Mouse (Mus musculus): Measurements from ENCODE around the gene Syngr3. TPM values are rescaled to one million over a fixed set of nuclear protein-coding genes. Genes with fewer than 3 reads are reported as not detected.
A peak's percentile ranks its signal among the peaks of the same experiment; 100 is the strongest.

The Syngr3 gene
- polyA plus RNA-seq, 2 experiments: 3.0 to 3.1 TPM

DNA sequence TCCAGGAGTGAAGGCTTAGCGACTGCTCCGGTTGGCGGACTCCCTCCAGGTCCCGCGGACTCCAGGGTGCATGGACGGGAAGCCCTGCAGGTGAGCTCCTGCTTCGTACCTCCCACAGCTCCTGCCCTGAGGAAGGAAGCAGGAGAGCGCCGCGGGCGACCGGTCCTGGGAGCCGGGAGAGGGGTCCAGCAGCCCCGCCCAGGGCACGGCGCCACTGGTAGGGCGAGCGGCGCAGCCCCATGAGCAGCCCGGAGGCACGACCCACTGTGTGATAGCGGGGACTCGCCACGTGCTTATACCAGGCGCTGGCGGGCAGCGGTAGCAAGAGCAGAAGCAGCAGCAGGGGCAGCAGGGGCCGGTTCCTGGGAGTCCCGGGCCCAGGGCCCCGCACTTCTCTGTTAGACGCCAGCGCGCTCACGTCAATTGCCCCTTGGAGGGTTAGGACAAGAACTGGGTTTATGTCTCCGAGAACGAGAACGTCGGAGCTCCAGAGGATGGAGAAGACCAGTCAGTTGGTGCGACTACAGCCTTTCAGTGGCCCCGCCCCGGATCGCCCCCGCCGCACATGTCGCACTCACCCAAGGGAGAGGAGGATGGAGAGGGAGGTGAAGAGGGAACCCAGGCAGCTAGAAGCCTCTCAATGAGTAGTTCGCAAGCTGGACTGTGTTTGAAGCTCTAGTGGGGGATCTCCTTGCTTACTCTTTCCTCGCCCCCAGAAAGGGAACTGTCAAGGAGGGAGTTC, 31.6 kb downstream of the Syngr3 start, which contains the start of gene Npw:
TSS of gene Npw (minus strand) at position 441 of the 742 bp plus-strand sequence.
- ATAC-seq (ENCODE audit: low FRiP score, low read depth) (no peak), DNase-seq (ENCODE audit: low spot score) (no peak)
- peaks cover 11% of the 10 kb centered on the region; the same call in 1 of the 2 replicates for H3K4me1 ChIP-seq (ENCODE audit: control insufficient read depth, insufficient read depth, low read length)

DNA sequence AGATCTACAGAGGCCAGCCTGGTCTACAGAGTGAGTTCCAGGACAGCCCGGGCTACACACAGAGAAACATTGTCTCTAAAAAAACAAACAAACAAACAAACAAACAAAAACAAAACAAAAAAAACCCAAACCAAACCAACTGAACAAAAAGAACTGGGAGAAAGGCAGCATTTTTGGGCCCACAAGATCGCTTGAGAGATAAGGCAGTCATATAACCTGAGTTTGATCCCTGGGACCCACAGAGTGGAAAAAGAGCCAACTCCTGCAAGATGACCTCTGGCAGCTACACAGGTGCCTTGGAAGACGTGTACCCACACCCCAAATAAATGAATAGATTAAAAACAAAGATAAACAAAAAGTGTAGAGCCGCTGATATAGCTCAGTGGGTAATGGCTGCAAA, 34.8 kb downstream of the Syngr3 start:
- whole genome bisulfite sequencing: 74% methylated on average over 4 of the region's 4 CpGs
- Histone ChIP-seq H3K9me3 (ENCODE audit: control insufficient read depth, low read length) (no peaks in the 10 kb centered on the region), H3K9ac (ENCODE audit: low read depth, low read length, severe bottlenecking) (no peak overlapping the region), H3K36me3 (ENCODE audit: control insufficient read depth, insufficient read depth, low read length) (no peaks in the 10 kb centered on the region), H3K27me3 (ENCODE audit: control insufficient read depth, insufficient read depth, low read length) (peaks cover 23% of the 10 kb centered on the region), H3K4me3 (replicated peaks; ENCODE audit: low read length) (no peak overlapping the region), H3K27ac (replicated peaks; ENCODE audit: low read depth, low read length) (no peak overlapping the region), H3K4me2 (replicated peaks; ENCODE audit: low read depth, low read length, severe bottlenecking) (no peak overlapping the region), H3K4me1 (ENCODE audit: control insufficient read depth, insufficient read depth, low read length) (peaks cover 15% of the 10 kb centered on the region)
- no peak for DNase-seq (ENCODE audit: low spot score)
- no peak for ATAC-seq (ENCODE audit: low FRiP score, low read depth)
- no peak for TF ChIP-seq POLR2A (IDR thresholded peaks at IDR 0.05; ENCODE audit: borderline replicate concordance, extremely low read depth, insufficient read depth, insufficient read length)

More for the DNA sequence above, 31.6 kb downstream of the Syngr3 start, which contains the start of gene Npw:
- Histone ChIP-seq H3K27me3 (ENCODE audit: control insufficient read depth, insufficient read depth, low read length) (peaks cover 23% of the 10 kb centered on the region), H3K27ac (replicated peaks; ENCODE audit: low read depth, low read length) (no peak within 1 kb of the TSS), H3K9ac (ENCODE audit: low read depth, low read length, severe bottlenecking) (peak within 1 kb of the TSS; percentile 67), H3K9me3 (ENCODE audit: control insufficient read depth, low read length) (no peaks in the 10 kb centered on the region), H3K4me3 (replicated peaks; ENCODE audit: low read length) (peak within 1 kb of the TSS; percentile 43), H3K36me3 (ENCODE audit: control insufficient read depth, insufficient read depth, low read length) (no peaks in the 10 kb centered on the region), H3K4me2 (replicated peaks; ENCODE audit: low read depth, low read length, severe bottlenecking) (peak within 1 kb of the TSS; percentile 88)
- TF ChIP-seq POLR2A (IDR thresholded peaks at IDR 0.05; ENCODE audit: borderline replicate concordance, extremely low read depth, insufficient read depth, insufficient read length): no peak
- WGBS: 1% methylated on average over 46 of the region's 47 CpGs

DNA sequence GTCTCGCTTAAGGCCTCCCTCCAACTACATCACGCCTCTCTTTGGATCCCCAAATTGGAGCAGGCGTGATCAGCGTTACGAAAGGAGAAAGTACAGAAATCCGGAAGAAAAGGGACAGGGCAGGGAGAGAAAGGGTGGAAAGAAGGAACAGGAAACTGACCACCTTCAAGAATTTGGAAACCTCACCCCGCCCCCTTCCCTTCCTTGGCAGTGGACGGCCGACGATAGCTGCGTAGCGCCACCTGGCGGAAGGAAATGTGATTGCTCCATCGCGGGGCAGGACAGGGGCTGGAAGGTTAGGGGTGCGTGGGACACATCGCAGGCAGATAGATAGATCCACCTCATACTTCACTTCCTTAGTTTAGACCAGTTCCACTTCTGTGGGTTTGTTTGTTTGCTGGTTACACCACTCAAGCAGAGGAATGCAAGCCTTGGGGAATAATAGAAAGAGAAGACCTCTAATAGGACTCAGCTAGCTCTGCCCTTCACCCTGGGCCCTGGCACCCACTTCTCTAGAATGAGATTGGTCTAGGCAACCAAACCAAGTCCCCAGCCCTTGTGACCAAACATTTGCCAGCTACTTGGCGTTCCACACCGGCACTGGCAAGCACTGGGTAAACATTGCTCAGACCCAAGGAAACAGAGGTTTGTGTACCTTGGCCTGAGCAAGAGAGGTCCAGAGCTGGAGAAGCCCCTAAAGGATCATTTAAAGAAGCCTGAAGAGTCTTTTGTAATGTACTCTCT, 35.6 kb downstream of the Syngr3 start:
- WGBS: 6% methylated on average over 16 of the region's 19 CpGs
- Histone ChIP-seq H3K9ac (ENCODE audit: low read depth, low read length, severe bottlenecking) (peak overlapping the region; percentile 48), H3K27me3 (ENCODE audit: control insufficient read depth, insufficient read depth, low read length) (peaks cover 22% of the 10 kb centered on the region), H3K27ac (replicated peaks; ENCODE audit: low read depth, low read length) (peak overlapping the region; percentile 61; the same call in 1 of the 2 replicates), H3K4me3 (replicated peaks; ENCODE audit: low read length) (peak overlapping the region; percentile 33), H3K36me3 (ENCODE audit: control insufficient read depth, insufficient read depth, low read length) (no peaks in the 10 kb centered on the region), H3K9me3 (ENCODE audit: control insufficient read depth, low read length) (no peaks in the 10 kb centered on the region), H3K4me2 (replicated peaks; ENCODE audit: low read depth, low read length, severe bottlenecking) (peak overlapping the region; percentile 65), H3K4me1 (ENCODE audit: control insufficient read depth, insufficient read depth, low read length) (peaks cover 18% of the 10 kb centered on the region)
- TF ChIP-seq POLR2A (IDR thresholded peaks at IDR 0.05; ENCODE audit: borderline replicate concordance, extremely low read depth, insufficient read depth, insufficient read length): no peak
- DNase-seq (ENCODE audit: low spot score) (peak; percentile 86), ATAC-seq (ENCODE audit: low FRiP score, low read depth) (peak; percentile 71)

DNA sequence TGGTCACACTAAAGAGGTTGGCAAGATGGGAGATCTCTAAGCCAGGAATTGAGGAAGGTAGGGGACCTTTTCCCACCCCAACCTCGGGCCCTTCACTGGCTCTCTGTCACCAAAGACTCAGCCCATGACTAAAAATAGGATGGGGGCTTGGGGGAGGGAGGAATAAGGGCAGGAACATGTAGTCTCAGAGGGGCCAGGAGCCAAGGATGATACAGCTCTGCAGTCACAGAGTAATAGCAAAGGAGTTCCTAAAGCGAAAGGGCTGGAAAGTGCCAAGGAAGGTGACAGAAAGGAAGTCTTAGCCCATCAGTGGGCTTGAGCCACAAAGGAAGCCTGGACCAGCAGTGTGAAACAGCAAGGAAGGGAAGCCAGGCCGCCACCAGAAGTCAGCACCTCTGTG, 37.9 kb downstream of the Syngr3 start:
- Histone ChIP-seq H3K36me3 (ENCODE audit: control insufficient read depth, insufficient read depth, low read length) (peaks cover 6% of the 10 kb centered on the region; the same call in 1 of the 2 replicates), H3K9me3 (ENCODE audit: control insufficient read depth, low read length) (no peaks in the 10 kb centered on the region), H3K27me3 (ENCODE audit: control insufficient read depth, insufficient read depth, low read length) (no peaks in the 10 kb centered on the region), H3K9ac (ENCODE audit: low read depth, low read length, severe bottlenecking) (no peak overlapping the region), H3K4me2 (replicated peaks; ENCODE audit: low read depth, low read length, severe bottlenecking) (no peak overlapping the region), H3K4me3 (replicated peaks; ENCODE audit: low read length) (no peak overlapping the region), H3K4me1 (ENCODE audit: control insufficient read depth, insufficient read depth, low read length) (peaks cover 20% of the 10 kb centered on the region), H3K27ac (replicated peaks; ENCODE audit: low read depth, low read length) (no peak overlapping the region)
- no peak for ATAC-seq (ENCODE audit: low FRiP score, low read depth)
- TF ChIP-seq POLR2A (IDR thresholded peaks at IDR 0.05; ENCODE audit: borderline replicate concordance, extremely low read depth, insufficient read depth, insufficient read length): no peak
- WGBS: 69% methylated on average over 3 of the region's 3 CpGs
- DNase-seq (ENCODE audit: low spot score): no peak

DNA sequence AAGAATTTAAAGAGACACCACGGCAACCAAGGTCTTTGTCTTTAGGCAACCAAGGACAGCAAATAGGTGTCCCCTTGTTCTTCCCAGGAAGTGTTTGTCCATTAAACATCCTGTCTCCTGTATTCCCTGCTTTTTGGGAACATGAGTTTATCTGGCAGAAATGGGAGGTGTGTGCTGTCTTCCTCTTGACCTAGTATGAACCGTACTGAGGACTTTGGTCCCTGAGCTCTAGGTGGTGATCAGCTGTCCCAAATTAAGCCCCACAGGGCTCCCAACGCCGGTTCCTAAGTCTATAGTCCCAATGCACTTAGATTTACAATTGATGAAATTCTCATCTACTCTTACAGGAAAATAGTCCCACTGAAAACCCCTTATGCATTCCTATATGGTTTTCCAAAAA, 39.0 kb downstream of the Syngr3 start:
- Histone ChIP-seq H3K4me1 (ENCODE audit: control insufficient read depth, insufficient read depth, low read length) (peaks cover 20% of the 10 kb centered on the region), H3K27ac (replicated peaks; ENCODE audit: low read depth, low read length) (no peak overlapping the region), H3K9me3 (ENCODE audit: control insufficient read depth, low read length) (no peaks in the 10 kb centered on the region), H3K4me2 (replicated peaks; ENCODE audit: low read depth, low read length, severe bottlenecking) (0 out of 2 replicates have a peak overlapping the region, but pooled peaks have one; percentile 96), H3K9ac (ENCODE audit: low read depth, low read length, severe bottlenecking) (no peak overlapping the region), H3K27me3 (ENCODE audit: control insufficient read depth, insufficient read depth, low read length) (no peaks in the 10 kb centered on the region), H3K36me3 (ENCODE audit: control insufficient read depth, insufficient read depth, low read length) (peaks cover 15% of the 10 kb centered on the region), H3K4me3 (replicated peaks; ENCODE audit: low read length) (no peak overlapping the region; the same call in 1 of the 2 replicates)
- no peak for TF ChIP-seq POLR2A (IDR thresholded peaks at IDR 0.05; ENCODE audit: borderline replicate concordance, extremely low read depth, insufficient read depth, insufficient read length)
- ATAC-seq (ENCODE audit: low FRiP score, low read depth) (no peak), DNase-seq (ENCODE audit: low spot score) (no peak)
- WGBS: 71% methylated on average over 4 of the region's 4 CpGs

Data from limb, embryonic 14.5 days (tissue).